Mouse (Mus musculus) forebrain, embryonic 16.5 days (tissue): Measurements from ENCODE around the gene Cdk15. TPM values are rescaled to one million over a fixed set of nuclear protein-coding genes. Genes with fewer than 3 reads are reported as not detected.
A peak's percentile ranks its signal among the peaks of the same experiment; 100 is the strongest.

Source experiments
- ATAC-seq: fragments of 200-750 bp; cut with Nextera tagmentation; 2 replicates; pipeline ENCODE4 v1.8.0; 2017; ENCODE audit warnings: mild to moderate bottlenecking, moderate library complexity
- H3K27ac ChIP-seq: fragments of 300-500 bp; sonication (generic); 2 replicates; pipeline ENCODE4 v1.5.1; 2014; ENCODE audit warnings: low read length, control low read depth
- H3K27me3 ChIP-seq: fragments of 300-500 bp; sonication (generic); replicated peaks from 2 replicates; pipeline ENCODE4 v1.6.1; 2014; ENCODE audit warnings: low read length; ENCODE audit not compliant: control insufficient read depth, insufficient read depth
- H3K36me3 ChIP-seq: fragments of 300-500 bp; sonication (generic); 2 replicates; pipeline ENCODE4 v1.6.1; 2014; ENCODE audit not compliant: control insufficient read depth, insufficient read depth
- H3K4me1 ChIP-seq: fragments of 300-500 bp; sonication (generic); replicated peaks from 2 replicates; pipeline ENCODE4 v1.6.1; 2014; ENCODE audit warnings: low read length; ENCODE audit not compliant: control insufficient read depth, insufficient read depth
- H3K4me2 ChIP-seq: fragments of 300-500 bp; sonication (generic); 2 replicates; pipeline ENCODE4 v1.6.1; 2014; ENCODE audit warnings: mild to moderate bottlenecking, low read length, control low read depth
- H3K4me3 ChIP-seq: fragments of 300-500 bp; sonication (generic); replicated peaks from 2 replicates; pipeline ENCODE4 v1.5.1; 2014; ENCODE audit warnings: mild to moderate bottlenecking, low read length, control low read depth
- H3K9ac ChIP-seq: fragments of 300-500 bp; sonication (generic); replicated peaks from 2 replicates; pipeline ENCODE4 v1.6.1; 2014; ENCODE audit warnings: low read depth, low read length, control low read depth
- H3K9me3 ChIP-seq: fragments of 300-500 bp; sonication (generic); 2 replicates; pipeline ENCODE4 v1.6.1; 2016; ENCODE audit warnings: low read length; ENCODE audit not compliant: control insufficient read depth
- WGBS: fragments of 180-500 bp; shearing (Covaris S2); extraction: QIAGEN DNeasy Blood & Tissue Kit; methylation state at CpG from one replicate; pipeline ENCODE4 v1.1.7; 2014; 5-methylcytosine and 5-hydroxymethylcytosine counted together
- polyA plus RNA-seq: library from polyadenylated mRNA; unstranded; fragments of >200 nt; fragmentation: Nextera tagmentation; extraction: Ambion mirVana; gene quantifications from 2 replicates; pipeline ENCODE4 v1.2.1, GENCODE M21; 2015

Gene Cdk15
- polyA plus RNA-seq, 1 experiment from 2014 or later = 0.56 TPM

GRCm38 (mm10) chr1:59333860-59334561 lies 77.3 kb downstream of the Cdk15 start:
- Histone ChIP-seq H3K27ac (0 out of 2 replicates have a peak overlapping the region, but pooled peaks have one; percentile 20), H3K4me2 (no peak overlapping the region), H3K4me1 (peaks cover 24% of the 10 kb centered on the region), H3K9ac (no peak overlapping the region), H3K36me3 (no peaks in the 10 kb centered on the region), H3K27me3 (no peaks in the 10 kb centered on the region), H3K9me3 (no peaks in the 10 kb centered on the region), H3K4me3 (no peak overlapping the region)
- no peak for ATAC-seq
- 30% methylated on average over 10 of the region's 10 CpGs for WGBS

GRCm38 (mm10) chr1:59334562-59334890 lies 77.8 kb downstream of the Cdk15 start:
- Histone ChIP-seq H3K36me3 (no peaks in the 10 kb centered on the region), H3K4me3 (no peak overlapping the region), H3K4me2 (no peak overlapping the region), H3K27ac (no peak overlapping the region), H3K4me1 (peaks cover 24% of the 10 kb centered on the region), H3K27me3 (no peaks in the 10 kb centered on the region), H3K9ac (no peak overlapping the region), H3K9me3 (no peaks in the 10 kb centered on the region)
- 40% methylated on average over 4 of the region's 4 CpGs for WGBS
- ATAC-seq = no peak

GRCm38 (mm10) chr1:59336256-59336655 lies 79.5 kb downstream of the Cdk15 start:
- Histone ChIP-seq H3K36me3 (no peaks in the 10 kb centered on the region), H3K27ac (no peak overlapping the region), H3K4me1 (peaks cover 30% of the 10 kb centered on the region), H3K4me3 (no peak overlapping the region), H3K9me3 (no peaks in the 10 kb centered on the region), H3K9ac (no peak overlapping the region), H3K27me3 (no peaks in the 10 kb centered on the region), H3K4me2 (no peak overlapping the region)
- 88% methylated on average over 1 of the region's 1 CpGs for WGBS
- no peak for ATAC-seq

GRCm38 (mm10) chr1:59340814-59341588 lies 84.3 kb downstream of the Cdk15 start:
- ATAC-seq = peak; percentile 90
- H3K9me3 ChIP-seq = 0 out of 2 replicates have a peak, but pooled peaks cover 2% of the 10 kb centered on the region
- no peaks in the 10 kb centered on the region for H3K36me3 ChIP-seq
- no peak overlapping the region for H3K9ac ChIP-seq
- peak overlapping the region; percentile 18; the same call in 1 of the 2 replicates for H3K4me2 ChIP-seq
- H3K27ac ChIP-seq = no peak overlapping the region
- peaks cover 10% of the 10 kb centered on the region for H3K4me1 ChIP-seq
- WGBS = 2% methylated on average over 16 of the region's 16 CpGs
- no peak overlapping the region for H3K4me3 ChIP-seq
- no peaks in the 10 kb centered on the region for H3K27me3 ChIP-seq

- H3K9me3 ChIP-seq = 0 out of 2 replicates have a peak, but pooled peaks cover 2% of the 10 kb centered on the region
- H3K36me3 ChIP-seq = no peaks in the 10 kb centered on the region
- H3K4me1 ChIP-seq = peaks cover 10% of the 10 kb centered on the region
- H3K27me3 ChIP-seq = no peaks in the 10 kb centered on the region
- no peak overlapping the region for H3K27ac ChIP-seq
- H3K4me3 ChIP-seq = no peak overlapping the region
- no peak overlapping the region for H3K4me2 ChIP-seq
- no peak overlapping the region for H3K9ac ChIP-seq
- WGBS = 17% methylated on average over 3 of the region's 3 CpGs
- no peak; the same call in 1 of the 2 replicates for ATAC-seq
These were observed 85.0 kb downstream of the Cdk15 start for GRCm38 (mm10) chr1:59341697-59342096.

- no peak overlapping the region for H3K4me2 ChIP-seq
- no peak overlapping the region for H3K4me3 ChIP-seq
- WGBS = 50% methylated on average over 6 of the region's 6 CpGs
- ATAC-seq = no peak; the same call in 1 of the 2 replicates
- no peaks in the 10 kb centered on the region for H3K36me3 ChIP-seq
- H3K9ac ChIP-seq = no peak overlapping the region
- H3K4me1 ChIP-seq = peaks cover 10% of the 10 kb centered on the region
- H3K9me3 ChIP-seq = 0 out of 2 replicates have a peak, but pooled peaks cover 2% of the 10 kb centered on the region
- H3K27me3 ChIP-seq = no peaks in the 10 kb centered on the region
- 0 out of 2 replicates have a peak overlapping the region, but pooled peaks have one; percentile 14 for H3K27ac ChIP-seq
These were observed 85.4 kb downstream of the Cdk15 start for GRCm38 (mm10) chr1:59342146-59342545.

GRCm38 (mm10) chr1:59352706-59353105 lies 96.0 kb downstream of the Cdk15 start:
- no peak overlapping the region for H3K27ac ChIP-seq

GRCm38 (mm10) chr1:59355440-59355839 lies 98.7 kb downstream of the Cdk15 start:
- Histone ChIP-seq H3K9ac (no peak overlapping the region), H3K27me3 (no peaks in the 10 kb centered on the region), H3K36me3 (no peaks in the 10 kb centered on the region), H3K27ac (no peak overlapping the region), H3K9me3 (no peaks in the 10 kb centered on the region), H3K4me1 (no peaks in the 10 kb centered on the region), H3K4me3 (no peak overlapping the region), H3K4me2 (no peak overlapping the region)
- ATAC-seq = no peak
- WGBS = 85% methylated on average over 9 of the region's 9 CpGs

More at GRCm38 (mm10) chr1:59352706-59353105, 96.0 kb downstream of the Cdk15 start:
- no peak for ATAC-seq
- H3K36me3 ChIP-seq = no peaks in the 10 kb centered on the region
- no peak overlapping the region for H3K4me3 ChIP-seq
- H3K4me2 ChIP-seq = no peak overlapping the region
- WGBS = 86% methylated on average over 4 of the region's 4 CpGs
- no peak overlapping the region for H3K9ac ChIP-seq
- H3K4me1 ChIP-seq = no peaks in the 10 kb centered on the region
- no peaks in the 10 kb centered on the region for H3K27me3 ChIP-seq
- no peaks in the 10 kb centered on the region for H3K9me3 ChIP-seq

GRCm38 (mm10) chr1:59359136-59359535 lies 102.4 kb downstream of the Cdk15 start:
- 83% methylated on average over 9 of the region's 9 CpGs for WGBS
- Histone ChIP-seq H3K36me3 (no peaks in the 10 kb centered on the region), H3K9ac (no peak overlapping the region)

More at GRCm38 (mm10) chr1:59359136-59359535, 102.4 kb downstream of the Cdk15 start:
- Histone ChIP-seq H3K27ac (no peak overlapping the region), H3K4me3 (no peak overlapping the region), H3K4me1 (no peaks in the 10 kb centered on the region), H3K27me3 (no peaks in the 10 kb centered on the region), H3K4me2 (no peak overlapping the region), H3K9me3 (no peaks in the 10 kb centered on the region)
- no peak for ATAC-seq
